Mouse (Mus musculus): ENCODE data around the gene Zfyve27.

DNA sequence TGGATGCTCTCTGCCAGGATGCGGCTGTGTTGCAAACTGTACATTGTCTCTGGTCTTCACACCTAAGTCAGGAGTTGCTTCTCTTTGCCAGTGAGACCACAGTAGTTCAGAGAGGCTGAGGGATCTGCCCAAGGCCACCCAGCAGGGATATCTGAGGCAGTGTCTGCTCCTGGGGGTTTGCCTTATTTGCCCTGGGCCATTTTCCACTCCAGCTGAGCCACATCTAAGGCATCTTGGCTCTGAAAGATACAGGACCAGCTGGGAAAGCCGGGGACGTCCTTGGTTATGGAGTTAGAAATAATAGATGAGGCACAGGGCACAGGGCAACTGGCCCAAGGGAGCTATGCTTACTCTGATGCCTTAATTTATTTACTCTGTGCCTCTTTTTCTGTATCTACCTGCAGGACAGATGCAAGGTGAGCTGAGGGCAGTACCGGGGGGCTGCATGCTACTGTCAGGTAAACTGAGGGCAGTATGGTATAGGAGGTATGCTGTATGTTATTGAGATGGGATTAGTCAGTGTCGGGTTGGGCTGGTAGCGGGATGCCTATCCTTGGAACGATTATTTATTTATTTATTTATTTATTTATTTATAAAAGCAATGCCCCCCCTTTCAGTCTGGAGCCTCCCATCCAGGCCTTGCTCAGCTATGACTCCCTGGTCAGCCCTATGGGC lies 53.1 kb downstream of the Zfyve27 start:
- TF ChIP-seq GATA1 (IDR thresholded peaks at IDR 0.05; ENCODE audit: borderline replicate concordance, low read length), result no peak
- no peak for TF ChIP-seq FLI1 (IDR thresholded peaks at IDR 0.05; ENCODE audit: low read length)
